Mouse (Mus musculus) embryonic stem cell, embryonic (primary cell): ENCODE results near the gene Vmn1r87.
"Not testable (repeated sequence)": the region's sequence is repeated elsewhere in the genome, so short reads cannot be mapped to it uniquely, and the experiment has no call there.

Source experiments
- CTCF ChIA-PET, 4 experiments: fragments of 300-600 bp in 2 of 4; fragments of 350-600 bp in 2 of 4; sonication (Branson Sonifier 250); formaldehyde crosslinking; loops; one replicate each; lab custom pipeline; 2022; ENCODE audit warnings: inconsistent platforms in 2 of 4; lab: Charles Lee
- POLR2A ChIA-PET, 4 experiments: fragments of 300-600 bp in 2 of 4; fragments of 350-600 bp in 2 of 4; sonication (Branson Sonifier 250); formaldehyde crosslinking; loops; one replicate each; lab custom pipeline; 2022; ENCODE audit warnings: antibody characterized with exemption in 4 of 4, inconsistent platforms in 1 of 4; lab: Charles Lee

The Vmn1r87 gene

DNA sequence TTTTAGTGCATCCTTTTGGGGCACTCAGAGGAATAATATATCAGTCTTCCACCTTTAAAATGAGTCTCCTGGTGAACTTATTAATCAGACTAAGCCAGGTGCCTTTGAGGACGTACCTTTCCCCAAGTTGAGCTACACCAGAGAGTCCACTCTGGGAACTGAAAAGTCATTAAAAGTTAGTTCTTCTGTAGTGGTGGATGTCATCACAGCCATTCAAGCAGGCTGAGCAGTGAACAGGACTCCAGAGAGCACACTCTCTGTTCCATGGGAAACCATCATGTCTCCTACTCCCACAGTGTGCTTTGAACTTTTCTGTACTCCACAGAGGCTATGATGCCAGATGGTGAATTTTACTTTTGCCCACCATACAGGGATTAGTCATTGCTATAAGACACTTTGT is at the start of gene Vmn1r87:
TSS of gene Vmn1r87 (minus strand) at position 101 of the 400 bp plus-strand sequence.
- POLR2A ChIA-PET, result no interaction called here
- CTCF ChIA-PET, result no interaction called here

DNA sequence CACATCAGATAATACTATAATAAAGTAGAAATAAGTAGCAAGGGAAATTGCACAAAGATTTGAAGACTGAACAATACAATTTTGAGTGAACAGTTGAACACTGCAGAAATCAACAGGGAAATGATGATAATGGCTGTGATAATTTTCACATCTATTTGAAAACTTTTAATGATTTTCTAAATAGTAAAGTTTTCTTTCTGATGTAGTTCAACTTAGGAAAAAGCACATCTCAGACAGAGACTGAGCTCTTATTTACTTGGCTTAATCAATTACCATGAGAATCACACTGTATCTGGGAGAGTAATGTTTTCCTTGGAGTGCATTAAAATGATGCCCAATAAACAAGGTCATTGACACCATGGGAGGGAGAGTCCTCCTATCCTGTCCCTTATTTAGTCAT is 19.3 kb upstream of the Vmn1r87 start, which contains the start of gene Vmn1r88:
TSS of gene Vmn1r88 (plus strand) at position 301 of the 400 bp plus-strand sequence.
- ChIA-PET CTCF (no interaction called here), POLR2A (no interaction called here)

- POLR2A ChIA-PET, result no interaction called here
These were observed 2.6 kb downstream of the Vmn1r87 start for GRCm38 (mm10) chr7:13137340-13137739.

DNA sequence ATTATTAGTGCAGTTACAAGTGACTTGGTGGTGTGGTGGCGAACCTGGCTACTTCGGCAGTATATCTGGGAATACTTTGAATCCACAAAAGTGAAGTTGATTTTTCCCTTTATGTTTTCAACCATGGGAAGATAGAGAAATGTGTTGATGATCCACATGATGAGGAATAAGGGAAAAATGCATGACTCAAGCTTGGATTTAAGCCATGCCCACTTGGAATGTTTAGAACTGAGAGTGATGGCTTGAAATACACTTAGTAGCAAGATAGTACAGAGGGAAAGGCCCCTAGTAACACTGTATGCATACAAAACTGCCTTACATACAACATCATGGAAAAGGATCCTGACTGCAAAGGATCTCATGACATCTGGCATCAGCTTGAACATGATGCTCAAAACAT is 8.1 kb downstream of the Vmn1r87 start:
- POLR2A ChIA-PET, result no interaction called here
- CTCF ChIA-PET, result no interaction called here

More at GRCm38 (mm10) chr7:13137340-13137739, 2.6 kb downstream of the Vmn1r87 start:
- CTCF ChIA-PET, result interaction anchor here in 1 of 4 experiments (0.6 kb wide), 1 partner anchor 254 kb away, joined by 5 read pairs; no protein-coding TSS in a partner anchor

DNA sequence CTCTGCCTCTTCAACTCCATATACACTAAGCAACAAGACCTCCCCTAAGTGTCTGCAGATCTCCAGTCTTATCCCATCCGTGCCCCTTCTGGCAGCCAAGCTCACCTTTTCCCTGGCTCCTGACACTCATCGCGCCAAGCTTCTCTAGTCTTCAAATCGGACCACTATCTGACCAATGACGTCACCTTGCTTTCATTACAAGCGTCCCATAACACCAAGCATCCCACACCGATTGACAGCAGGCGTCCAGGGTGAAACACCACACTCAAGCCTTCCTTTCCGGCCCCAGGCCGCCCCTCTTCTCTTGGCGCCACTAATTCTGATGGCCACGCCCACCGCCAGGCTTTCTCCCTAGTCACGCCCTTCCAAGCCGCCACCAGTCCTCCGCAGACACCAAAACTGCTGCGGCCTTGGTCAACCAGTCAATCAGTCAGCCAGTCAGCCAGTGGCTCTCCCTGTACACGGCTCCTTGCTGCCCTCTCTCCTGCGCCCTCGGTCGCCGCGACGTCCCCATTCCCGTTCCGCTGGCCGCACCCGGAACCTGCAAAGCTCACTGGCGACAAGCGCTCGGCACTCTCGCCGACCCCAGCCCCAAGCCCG is 16.3 kb downstream of the Vmn1r87 start:
- CTCF ChIA-PET, POLR2A ChIA-PET: not testable (repeated sequence)

DNA sequence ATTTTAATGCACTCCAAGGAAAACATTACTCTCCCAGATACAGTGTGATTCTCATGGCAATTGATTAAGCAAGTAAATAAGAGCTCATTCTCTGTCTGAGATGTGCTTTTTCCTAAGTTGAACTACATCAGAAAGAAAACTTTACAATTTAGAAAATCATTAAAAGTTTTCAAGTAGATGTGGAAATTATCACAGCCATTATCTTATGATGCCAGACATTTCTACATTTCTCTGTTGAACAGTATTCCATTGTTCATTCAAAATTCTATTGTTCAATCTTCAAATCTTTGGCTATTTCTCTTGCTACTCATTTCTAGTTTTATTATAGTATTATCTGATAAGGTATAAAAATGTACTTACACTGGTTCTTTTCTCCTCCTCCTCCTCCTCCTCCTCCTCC is 20.1 kb downstream of the Vmn1r87 start, which contains the start of gene Vmn1r86:
TSS of gene Vmn1r86 (minus strand) at position 101 of the 400 bp plus-strand sequence.
- POLR2A ChIA-PET, result no interaction called here
- CTCF ChIA-PET, result interaction anchor here in 1 of 4 experiments (0.6 kb wide), 1 partner anchor 57 kb away, joined by 14 read pairs; no protein-coding TSS in a partner anchor

- POLR2A ChIA-PET, result no interaction called here
- CTCF ChIA-PET, result no interaction called here
These were observed 44.9 kb downstream of the Vmn1r87 start, which contains the start of gene Vmn1r85 for GRCm38 (mm10) chr7:13095073-13095472. Vmn1r85 (minus strand) TSS chr7:13095173.
